Mouse (Mus musculus): ENCODE results near the gene Cspg4.
"Not testable (repeated sequence)": the region's sequence is repeated elsewhere in the genome, so short reads cannot be mapped to it uniquely, and the experiment has no call there.

Gene Cspg4

GRCm38 (mm10) chr9:56927191-56928012, 62.6 kb downstream of the Cspg4 start:
- DNase-seq (ENCODE audit: low read depth), result no peak

DNA sequence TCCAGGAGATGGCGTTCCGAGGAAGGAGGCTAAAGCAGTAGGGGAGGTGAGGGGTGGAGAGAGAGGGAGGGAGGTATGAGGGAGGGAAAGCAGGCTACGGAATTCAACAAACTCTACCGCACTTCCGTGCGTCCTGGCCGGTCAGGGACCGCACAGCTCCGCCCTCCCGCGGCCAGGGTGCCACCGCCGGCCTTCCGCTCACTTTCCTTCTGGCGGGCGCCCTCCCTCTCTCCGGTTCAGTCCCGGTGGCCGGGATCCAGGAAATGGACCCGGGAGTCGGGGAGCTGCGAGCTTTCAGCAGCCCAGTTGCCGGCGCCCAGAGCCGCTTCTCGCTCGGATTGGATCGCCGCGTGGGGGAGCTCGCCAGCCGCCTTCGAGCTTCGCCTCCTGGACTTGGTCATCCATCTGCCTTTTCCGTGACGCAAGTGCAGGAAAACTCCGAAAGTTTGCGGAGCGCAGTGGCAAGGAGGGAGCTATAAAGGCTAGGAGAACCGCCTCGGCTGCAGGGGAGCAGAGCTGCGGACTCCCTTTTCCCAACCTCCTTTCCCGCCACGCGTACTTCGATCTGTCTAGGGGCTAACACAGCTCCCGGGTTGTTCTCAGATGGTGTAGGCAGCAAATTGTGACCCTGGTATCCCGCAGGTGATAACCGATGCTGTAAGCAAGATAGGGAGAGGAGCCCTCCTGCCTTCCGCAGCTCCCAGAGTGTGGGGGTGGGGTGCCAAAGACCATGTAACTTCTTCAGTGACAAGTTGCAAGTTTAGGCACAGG, 63.4 kb downstream of the Cspg4 start, which contains the start of gene Snx33:
Gene Snx33 (minus strand): TSS at position 331 of the 771 bp plus-strand sequence.
- no peak for DNase-seq (ENCODE audit: low read depth)

- DNase-seq (ENCODE audit: low read depth), result no peak
Observed at GRCm38 (mm10) chr9:56929496-56929895, 64.7 kb downstream of the Cspg4 start.

GRCm38 (mm10) chr9:56930556-56930955, 65.7 kb downstream of the Cspg4 start:
- DNase-seq (ENCODE audit: low read depth), result no peak

DNA sequence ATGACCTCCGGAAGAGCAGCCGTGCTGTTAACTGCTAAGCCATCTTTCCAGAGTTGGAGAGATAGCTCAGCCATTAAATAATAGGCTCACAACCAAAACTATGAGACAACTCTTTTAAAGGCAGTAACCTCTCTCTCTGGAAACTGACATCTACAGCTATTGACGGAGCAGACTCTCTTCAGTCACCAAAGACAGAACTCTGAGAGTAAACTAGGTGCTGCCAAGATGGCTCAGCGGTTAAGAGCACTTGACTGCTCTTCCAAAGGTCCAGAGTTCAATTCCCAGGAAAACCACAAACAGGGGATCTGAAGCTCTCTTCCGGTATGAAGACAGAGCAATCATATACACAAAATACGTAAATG, 72.0 kb downstream of the Cspg4 start:
- DNase-seq (ENCODE audit: low read depth), result no peak

GRCm38 (mm10) chr9:56937223-56938160, 72.7 kb downstream of the Cspg4 start, which contains the start of gene Imp3:
Gene Imp3, plus strand, starts transcription at chr9:56937475.
- DNase-seq (ENCODE audit: low read depth), result peak; percentile 96

DNA sequence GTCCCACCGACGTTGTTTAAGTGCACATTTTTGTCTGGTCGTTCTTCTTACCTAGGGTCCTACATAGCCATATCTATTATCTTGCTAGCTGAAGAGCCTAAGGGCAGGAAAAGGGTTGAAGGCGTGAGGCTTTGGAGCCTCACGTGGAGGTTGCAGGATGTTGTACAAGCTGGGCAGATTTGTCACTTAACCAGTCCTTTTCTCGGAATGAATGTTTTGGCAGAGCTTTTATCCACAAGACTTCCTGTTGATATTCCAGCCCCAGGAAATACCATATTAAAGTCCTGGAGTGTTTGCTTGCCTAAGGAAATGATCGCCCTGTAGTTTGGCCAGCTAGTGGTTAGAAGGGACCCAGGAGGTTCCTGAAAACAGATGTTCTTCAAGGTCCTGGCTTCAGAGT, 73.5 kb downstream of the Cspg4 start:
- DNase-seq (ENCODE audit: low read depth), result no peak

- not testable (repeated sequence) for DNase-seq (ENCODE audit: low read depth)
Observed at GRCm38 (mm10) chr9:56947481-56947880, 82.6 kb downstream of the Cspg4 start.

DNA sequence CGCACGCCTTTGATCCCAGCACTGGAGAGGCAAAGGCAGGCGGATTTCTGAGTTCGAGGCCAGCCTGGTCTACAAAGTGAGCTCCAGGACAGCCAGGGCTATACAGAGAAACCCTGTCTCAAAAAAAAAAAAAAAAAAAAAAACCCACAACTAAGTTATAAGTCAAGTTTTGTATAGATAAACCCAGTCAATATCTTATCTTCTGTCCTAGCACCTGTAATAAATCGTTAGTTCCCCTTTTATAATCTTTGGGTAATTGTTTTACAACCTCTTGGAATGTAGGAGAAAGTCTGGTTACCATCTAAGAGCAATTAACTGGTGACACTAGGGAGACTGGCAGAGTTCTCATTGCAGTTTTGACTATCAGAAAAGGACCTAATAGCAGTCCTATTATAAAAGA, 83.9 kb downstream of the Cspg4 start:
- DNase-seq (ENCODE audit: low read depth), result not testable (repeated sequence)

Measured in c-Kit-positive CD71-negative TER-119-negative erythroid progenitor cells, embryonic 14.5 days (primary cell).